Mouse (Mus musculus) embryonic fibroblast, embryonic 13.5 days (primary cell): ENCODE measurements around the gene Kir3dl2.

Source experiments
- CTCF ChIP-seq: IDR thresholded peaks from 2 replicates; pipeline ENCODE4 v1.5.1; 2011; ENCODE audit warnings: mild to moderate bottlenecking, control low read depth, low read length, moderate library complexity, borderline replicate concordance; ENCODE audit not compliant: insufficient read depth
- POLR2A ChIP-seq: IDR thresholded peaks from 2 replicates; pipeline ENCODE4 v1.6.1; 2011; ENCODE audit warnings: low read depth, mild to moderate bottlenecking, control low read depth, low read length, moderate library complexity

GRCm38 (mm10) chrX:136590199-136590896, 46.5 kb upstream of the Kir3dl2 start, which contains the start of gene Tceal3:
- TF ChIP-seq CTCF, result no peak
- TF ChIP-seq POLR2A, result no peak
